Comparison of ENCODE assay signal across 8 mouse cellular contexts in the genomic region with DNA sequence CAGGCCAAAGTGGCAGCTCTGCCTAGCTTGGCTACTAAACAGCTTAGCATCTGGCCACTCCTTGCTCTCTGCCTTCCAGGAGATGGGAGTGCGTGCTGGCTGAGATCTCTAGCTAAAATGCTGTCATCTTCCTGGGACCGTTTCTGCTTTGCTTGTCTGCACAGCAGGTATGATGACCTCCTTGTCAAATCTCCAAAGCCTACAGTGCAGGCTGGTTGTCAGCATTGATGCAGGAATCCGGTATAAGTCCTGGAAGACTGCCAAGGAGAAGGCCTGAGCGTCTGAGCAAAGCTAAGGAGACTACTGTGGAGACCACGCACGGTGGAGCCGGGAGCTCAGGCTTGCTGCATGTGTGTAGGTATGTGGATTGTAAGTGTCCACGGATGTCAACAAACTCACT. TPM values are rescaled to one million over a fixed set of nuclear protein-coding genes. Genes with fewer than 3 reads are reported as not detected.
DNase-seq lines count a peak whose midpoint lies in the region; ATAC-seq lines count a peak whose summit lies in the region.

A gene (plus strand): TSS at position 173 of the 400 bp plus-strand sequence.

- 75% methylated on average over 8 of the region's 8 CpGs for whole genome bisulfite sequencing in kidney, embryonic 15.5 days
- WGBS in forebrain, embryonic 15.5 days = 71% methylated on average over 8 of the region's 8 CpGs

- no peak within 1 kb of the TSS for H3K27ac ChIP-seq in kidney, embryonic 15.5 days
- no peak within 1 kb of the TSS for H3K27ac ChIP-seq in forebrain, embryonic 15.5 days (replicated peaks)

- H3K4me3 ChIP-seq in kidney, embryonic 15.5 days (replicated peaks) = no peak within 1 kb of the TSS
- no peak within 1 kb of the TSS for H3K4me3 ChIP-seq in forebrain, embryonic 15.5 days

- H3K27me3 ChIP-seq in kidney, embryonic 15.5 days = no peaks in the 10 kb centered on the region
- H3K27me3 ChIP-seq in forebrain, embryonic 15.5 days = no peaks in the 10 kb centered on the region

- H3K4me2 ChIP-seq in kidney, embryonic 15.5 days = no peak within 1 kb of the TSS
- H3K4me2 ChIP-seq in forebrain, embryonic 15.5 days (replicated peaks) = no peak within 1 kb of the TSS

- peaks cover 5% of the 10 kb centered on the region for H3K36me3 ChIP-seq in kidney, embryonic 15.5 days
- H3K36me3 ChIP-seq in forebrain, embryonic 15.5 days = no peaks in the 10 kb centered on the region

- no peak within 1 kb of the TSS for H3K9ac ChIP-seq in kidney, embryonic 15.5 days
- no peak within 1 kb of the TSS for H3K9ac ChIP-seq in forebrain, embryonic 15.5 days (replicated peaks)

- no peaks in the 10 kb centered on the region for H3K9me3 ChIP-seq in kidney, embryonic 15.5 days (replicated peaks)
- no peaks in the 10 kb centered on the region for H3K9me3 ChIP-seq in forebrain, embryonic 15.5 days

- H3K4me1 ChIP-seq in kidney, embryonic 15.5 days = no peaks in the 10 kb centered on the region
- no peaks in the 10 kb centered on the region for H3K4me1 ChIP-seq in forebrain, embryonic 15.5 days

- no peak for ATAC-seq in kidney, embryonic 15.5 days (replicated peaks; ENCODE audit: low FRiP score)
- ATAC-seq in activated CD4-positive, CD25-positive, alpha-beta regulatory T cell, adult 4 months = no peak
- ATAC-seq in forebrain, embryonic 15.5 days (replicated peaks) = no peak
- no peak for ATAC-seq in megakaryocyte-erythroid progenitor cell, adult 5-6 weeks (replicated peaks; ENCODE audit: low FRiP score, low TSS enrichment, poor library complexity, severe bottlenecking)
- no peak for ATAC-seq in erythroblast, adult 5-6 weeks (replicated peaks; ENCODE audit: low FRiP score, poor library complexity, severe bottlenecking)

- no peak for DNase-seq in kidney, adult 18-20 months
- no peak for DNase-seq in frontal cortex, postnatal 25 days (ENCODE audit: low spot score in 2 of 2)
- no peak for DNase-seq in cerebellum, adult 11-12 months

RNA-seq across cellular contexts. Expression of the gene that starts here (rescaled TPM):
- 17.7 and 18.3 TPM in 2 replicates for polyA plus RNA-seq in kidney, embryonic 15.5 days (2015; fragmentation: Nextera tagmentation; extraction: Ambion mirVana)
- 10 to 100 TPM; 10.2 to 12.4 TPM for polyA plus RNA-seq in activated CD4-positive, CD25-positive, alpha-beta regulatory T cell, adult 4 months (2017; shearing (Covaris generic))
- polyA plus RNA-seq in forebrain, embryonic 15.5 days (2015; fragmentation: Nextera tagmentation; extraction: Ambion mirVana) = 15.5 and 16.7 TPM in 2 replicates
- 24.3 and 28.1 TPM in 2 replicates for total RNA-seq in megakaryocyte-erythroid progenitor cell, adult 5-6 weeks (2014; fragmentation: Nextera tagmentation)
- total RNA-seq in megakaryocyte-erythroid progenitor cell, adult 5-6 weeks (2017) = 17.6 and 21.2 TPM in 2 replicates
- total RNA-seq in erythroblast, adult 5-6 weeks (2015; ENCODE audit: low replicate concordance) = 4.0 and 10.0 TPM in 2 replicates
- total RNA-seq in erythroblast, adult 5-6 weeks (2017; ENCODE audit: low replicate concordance) = 11.0 and 14.8 TPM in 2 replicates
